Mouse (Mus musculus): ENCODE measurements at regions not wholly inside any gene's neighbourhood (a gene's known extent, or its start where the extent isn't known, plus 50 kb on each side); places are given as distances from the start of the nearest gene placed in this dataset.

DNA sequence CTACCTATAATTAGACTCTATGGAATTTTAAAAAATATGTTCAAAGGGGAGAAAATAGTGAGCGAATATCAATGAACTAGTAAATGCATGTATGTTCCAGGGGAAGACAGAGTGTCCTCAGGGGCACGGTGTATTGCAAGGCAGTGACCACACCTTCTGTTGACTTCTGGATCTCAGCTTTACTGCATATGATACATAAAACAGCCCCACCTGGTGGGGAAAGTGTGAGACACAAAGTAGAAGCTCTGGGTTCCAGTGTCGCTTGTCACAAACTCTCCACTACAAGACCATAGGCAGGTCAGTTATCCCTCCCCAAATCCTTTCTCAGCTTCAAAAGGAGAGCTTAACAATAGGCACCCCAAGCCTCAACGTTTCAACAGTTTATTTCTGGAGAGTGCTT is 168.8 kb downstream of the Gm11361 start:
- DNase-seq = peak in 1 of 2 experiments; percentile 43

DNA sequence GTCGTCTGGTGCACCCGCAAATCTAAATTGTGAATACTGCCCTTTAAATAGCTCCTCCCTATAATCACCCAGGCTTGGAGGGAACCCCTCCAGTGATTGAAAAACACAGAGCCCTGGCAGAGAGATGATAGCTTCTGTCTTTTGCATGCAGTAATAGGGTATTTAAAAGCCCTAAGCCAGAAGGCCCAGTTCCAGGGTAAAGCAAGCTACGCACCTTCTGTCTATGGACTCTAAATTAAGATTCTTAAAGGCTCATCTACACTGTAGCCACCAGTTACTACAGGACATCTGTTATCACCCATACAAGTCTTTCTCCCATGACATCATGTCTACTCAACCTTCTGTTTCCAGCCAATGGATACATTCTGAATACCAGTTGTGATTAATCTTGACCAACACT is 167.8 kb downstream of the Gm11361 start:
- DNase-seq = no peak

DNA sequence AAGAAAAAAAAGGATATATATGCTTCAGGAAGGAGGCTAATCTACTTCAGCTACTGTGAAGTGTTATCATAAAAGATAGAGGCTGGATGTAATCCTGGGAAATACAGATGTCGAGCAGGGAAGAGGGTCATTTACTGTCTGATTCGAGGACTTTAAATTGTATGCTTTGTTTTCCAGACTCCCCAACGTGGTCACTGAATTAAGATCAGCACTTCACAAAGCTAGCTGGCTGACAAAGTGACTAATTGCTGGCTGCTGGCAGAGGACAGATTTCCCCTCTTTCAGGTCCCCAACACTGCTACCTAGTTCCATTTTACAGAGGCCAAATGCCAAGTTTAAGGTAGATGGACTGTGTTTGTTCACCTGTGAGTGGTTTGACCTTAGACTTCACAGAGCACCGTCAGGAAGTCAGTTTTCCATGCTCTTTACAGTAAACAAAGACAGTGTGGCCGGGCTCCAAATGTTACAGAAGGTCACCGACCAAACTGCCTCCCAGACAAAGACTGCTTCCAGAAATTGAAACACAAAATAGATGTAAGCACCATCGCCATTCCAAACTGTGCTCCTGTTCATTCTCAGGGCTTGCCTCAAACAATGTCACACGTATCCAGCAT is 167.2 kb downstream of the Gm11361 start:
- DNase-seq = no peak

DNA sequence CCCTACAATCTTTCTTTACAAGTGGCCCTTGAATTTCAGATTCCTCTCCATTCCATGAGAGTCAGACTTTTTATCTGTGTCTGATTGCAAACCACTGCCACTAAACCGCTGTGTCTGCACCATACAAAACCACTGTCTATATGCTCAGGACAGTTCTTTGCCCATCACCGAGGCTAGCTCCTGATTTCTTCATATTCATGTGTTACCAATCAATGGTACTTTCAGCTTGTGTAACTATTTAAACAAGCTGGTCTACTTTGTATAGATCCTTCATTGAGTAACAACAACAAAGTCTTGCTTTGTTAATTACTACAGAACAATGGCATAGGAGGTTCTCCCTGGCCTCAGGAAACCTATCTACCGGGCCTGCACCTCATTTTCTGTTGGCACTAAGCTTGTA is 164.0 kb downstream of the Gm11361 start:
- no peak for DNase-seq

- DNase-seq = no peak
Observed at GRCm38 (mm10) chr13:28420636-28421035, 163.3 kb downstream of the Gm11361 start.

GRCm38 (mm10) chr13:28419950-28420381 is 162.6 kb downstream of the Gm11361 start:
- DNase-seq = peak; percentile 65 to 78

GRCm38 (mm10) chr13:28418936-28419681 is 161.8 kb downstream of the Gm11361 start:
- DNase-seq = peak; percentile 26 to 42

- DNase-seq = peak; percentile 74 to 83
Observed at GRCm38 (mm10) chr13:28417929-28418881, 160.9 kb downstream of the Gm11361 start.

- peak; percentile 24 to 64 for DNase-seq
Observed at GRCm38 (mm10) chr13:28417431-28417928, 160.2 kb downstream of the Gm11361 start.

DNA sequence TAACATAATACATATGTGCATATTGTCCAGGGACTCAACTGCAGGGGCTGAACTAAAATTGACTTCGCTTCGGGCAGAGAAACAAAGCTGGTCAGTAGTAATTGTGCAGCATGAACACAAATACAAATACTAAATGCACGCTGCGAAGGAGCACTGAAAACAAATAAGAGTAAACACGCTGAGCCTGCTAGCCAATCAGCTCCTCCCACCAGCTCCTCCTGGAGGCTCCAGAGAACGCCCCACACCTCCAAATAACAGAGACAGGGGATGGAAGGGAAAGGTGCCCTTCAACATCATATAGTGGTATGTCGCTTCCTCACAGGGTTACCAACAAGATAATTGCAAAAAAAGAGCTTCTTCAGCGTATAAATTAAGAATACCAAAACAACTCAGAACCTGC is 159.6 kb downstream of the Gm11361 start:
- peak; percentile 31 to 51 for DNase-seq

- peak in 1 of 2 experiments; percentile 66 for DNase-seq
Observed at GRCm38 (mm10) chr13:28416231-28416630, 158.9 kb downstream of the Gm11361 start.

DNA sequence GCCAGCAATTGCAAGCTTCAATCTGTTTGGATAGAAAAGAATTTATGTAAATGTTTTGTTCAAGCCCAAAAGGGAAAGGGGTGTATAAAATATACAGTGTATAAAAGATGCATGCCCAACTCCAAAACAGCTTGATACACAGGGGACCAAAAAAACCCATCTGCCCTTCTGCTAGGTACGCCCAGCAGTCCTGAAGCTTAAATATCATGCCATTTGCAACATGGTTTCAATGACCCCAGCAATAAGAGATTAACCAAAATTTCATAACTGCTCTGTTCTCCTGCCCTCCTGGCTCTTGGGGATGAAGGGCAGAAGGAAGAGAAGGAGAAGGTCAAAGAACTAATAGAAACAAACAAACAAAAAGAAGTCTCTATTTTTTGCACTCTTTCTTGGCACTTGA is 158.4 kb downstream of the Gm11361 start:
- no peak for DNase-seq

DNA sequence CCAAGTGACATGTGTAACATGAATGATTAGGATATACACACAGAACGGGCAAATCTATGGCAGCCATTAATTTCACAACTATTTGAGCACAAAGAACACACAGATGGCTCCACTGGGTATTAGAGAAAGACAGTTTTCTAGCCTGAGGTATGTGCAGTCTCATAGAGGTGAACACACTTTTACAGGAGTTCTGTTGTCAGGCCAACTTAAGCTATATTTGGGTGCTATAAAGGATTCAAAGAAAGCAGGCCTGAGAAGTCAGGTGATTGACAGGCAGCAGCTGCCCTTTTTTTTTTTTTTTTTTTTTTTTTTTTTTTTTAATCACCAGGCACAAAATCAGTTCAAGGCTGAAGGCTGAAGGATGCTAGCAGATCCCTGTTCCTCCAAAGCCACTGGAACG is 153.0 kb downstream of the Gm11361 start:
- no peak for DNase-seq

- no peak for DNase-seq
Observed at GRCm38 (mm10) chr13:28409609-28409902, 152.2 kb downstream of the Gm11361 start.

GRCm38 (mm10) chr13:28408868-28409608 is 151.7 kb downstream of the Gm11361 start:
- no peak for DNase-seq

DNA sequence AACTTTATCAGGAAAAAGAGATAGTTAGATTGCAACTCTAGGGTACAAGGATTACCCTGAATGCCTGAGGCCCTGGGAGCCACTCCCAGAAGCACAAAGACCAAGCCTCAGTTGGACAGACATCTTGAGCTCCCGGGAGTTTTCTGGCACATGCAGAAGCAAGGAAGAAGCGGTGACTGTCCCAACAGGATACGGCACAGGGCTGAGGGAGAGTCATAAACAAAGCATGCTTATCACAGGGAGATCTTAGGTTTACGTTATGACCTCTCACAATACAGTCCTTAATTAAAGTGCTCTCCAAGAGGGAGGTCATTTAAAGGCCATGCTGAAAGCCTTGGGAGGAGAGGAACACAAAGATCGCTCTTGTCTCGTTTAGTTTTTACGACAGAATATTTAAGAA is 143.1 kb downstream of the Gm11361 start:
- DNase-seq = no peak
